Mouse (Mus musculus) MEL (cell line): Measurements from ENCODE around the gene Slc16a10. TPM values are rescaled to one million over a fixed set of nuclear protein-coding genes. Genes with fewer than 3 reads are reported as not detected.

Experiments used
- DNase-seq: peaks from one replicate; pipeline ENCODE4 v3.0.0; 2011; ENCODE audit warnings: low read depth, low spot score
- H3K27ac ChIP-seq: 2 replicates; pipeline ENCODE4 v1.5.1; 2012; ENCODE audit warnings: low read depth, mild to moderate bottlenecking, control low read depth, low read length, moderate library complexity; ENCODE audit not compliant: control insufficient read depth
- H3K27me3 ChIP-seq, 2 experiments: fragments of 150-350 bp in 1 of 2; sonication (generic) in 1 of 2; 2 replicates each; pipeline ENCODE4 v1.6.1; 2012; ENCODE audit warnings: low read length in 2 of 2, mild to moderate bottlenecking in 2 of 2, improper control_type of control experiment in 1 of 2, moderate library complexity in 1 of 2; ENCODE audit not compliant: insufficient read depth in 2 of 2, control insufficient read depth in 1 of 2
- H3K36me3 ChIP-seq, 2 experiments: 2 replicates each; pipeline ENCODE4 v1.6.1; 2012 to 2014; ENCODE audit warnings: low read length in 2 of 2, improper control_type of control experiment in 1 of 2, inconsistent platforms in 1 of 2, mild to moderate bottlenecking in 1 of 2; ENCODE audit not compliant: insufficient read depth in 2 of 2, control insufficient read depth in 1 of 2
- H3K4me1 ChIP-seq, 2 experiments: fragments of 150-350 bp in 1 of 2; sonication (generic) in 1 of 2; 2 replicates each; pipeline ENCODE4 v1.6.1; 2012; ENCODE audit warnings: low read length in 2 of 2, improper control_type of control experiment in 1 of 2, mild to moderate bottlenecking in 1 of 2; ENCODE audit not compliant: insufficient read depth in 2 of 2, control insufficient read depth in 1 of 2
- H3K4me3 ChIP-seq, 2 experiments: fragments of 150-350 bp in 1 of 2; sonication (generic) in 1 of 2; 2 replicates each; pipeline ENCODE4 v1.5.1; 2012; ENCODE audit warnings: low read depth in 2 of 2, low read length in 2 of 2, mild to moderate bottlenecking in 2 of 2, moderate library complexity in 2 of 2, control low read depth in 1 of 2, improper control_type of control experiment in 1 of 2; ENCODE audit not compliant: control insufficient read depth in 1 of 2, insufficient read depth in 1 of 2
- H3K79me2 ChIP-seq: 2 replicates; pipeline ENCODE4 v1.6.1; 2012; ENCODE audit warnings: mild to moderate bottlenecking, low read length, moderate library complexity; ENCODE audit not compliant: control insufficient read depth, poor library complexity, insufficient read depth
- H3K9ac ChIP-seq: 2 replicates; pipeline ENCODE4 v1.6.1; 2012; ENCODE audit warnings: low read depth, mild to moderate bottlenecking, control low read depth, low read length, moderate library complexity; ENCODE audit not compliant: control insufficient read depth, poor library complexity, severe bottlenecking
- H3K9me3 ChIP-seq: fragments of 150-350 bp; sonication (generic); replicated peaks from 2 replicates; pipeline ENCODE4 v1.6.1; 2012; ENCODE audit warnings: mild to moderate bottlenecking, low read length, improper control_type of control experiment, moderate library complexity; ENCODE audit not compliant: insufficient read depth
- BHLHE40 ChIP-seq: IDR thresholded peaks from 2 replicates; pipeline ENCODE4 v1.6.1; 2012; ENCODE audit warnings: low read depth, mild to moderate bottlenecking, inconsistent platforms, low read length, improper control_type of control experiment, borderline replicate concordance
- CHD1 ChIP-seq: IDR thresholded peaks from 2 replicates; pipeline ENCODE4 v1.6.1; 2012; ENCODE audit warnings: low read depth, mild to moderate bottlenecking, inconsistent platforms, low read length, improper control_type of control experiment
- CHD2 ChIP-seq: IDR thresholded peaks from 2 replicates; pipeline ENCODE4 v1.6.1; 2011; ENCODE audit warnings: low read length, improper control_type of control experiment
- CTCF ChIP-seq, 3 experiments: IDR thresholded peaks in 2 of 3; conservative IDR thresholded peaks in 1 of 3; 2 replicates each; pipeline ENCODE4 v1.5.1; 2011 to 2012; ENCODE audit warnings: low read length in 3 of 3, low read depth in 2 of 3, mild to moderate bottlenecking in 2 of 3, improper control_type of control experiment in 1 of 3, inconsistent platforms in 1 of 3, mixed read lengths in 1 of 3, moderate library complexity in 1 of 3; ENCODE audit not compliant: control insufficient read depth in 1 of 3, insufficient read depth in 1 of 3, poor library complexity in 1 of 3, severe bottlenecking in 1 of 3
- E2F4 ChIP-seq: IDR thresholded peaks from 2 replicates; pipeline ENCODE4 v1.6.1; 2011; ENCODE audit warnings: low read depth, low read length, improper control_type of control experiment, borderline replicate concordance
- ELF1 ChIP-seq: IDR thresholded peaks from 2 replicates; pipeline ENCODE4 v1.6.1; 2014; ENCODE audit warnings: low read depth, mild to moderate bottlenecking, inconsistent platforms, low read length, improper control_type of control experiment, moderate library complexity
- EP300 ChIP-seq, 2 experiments: IDR thresholded peaks; 2 replicates each; pipeline ENCODE4 v1.6.1; 2011; ENCODE audit warnings: improper control_type of control experiment in 2 of 2, low read length in 2 of 2, low read depth in 1 of 2, mild to moderate bottlenecking in 1 of 2
- ETS1 ChIP-seq: IDR thresholded peaks from 2 replicates; pipeline ENCODE4 v1.6.1; 2012; ENCODE audit warnings: low read depth, mild to moderate bottlenecking, inconsistent platforms, low read length, improper control_type of control experiment, moderate library complexity
- GABPA ChIP-seq: IDR thresholded peaks from 2 replicates; pipeline ENCODE4 v1.6.1; 2012; ENCODE audit warnings: low read depth, mild to moderate bottlenecking, inconsistent platforms, low read length, improper control_type of control experiment, moderate library complexity
- GATA1 ChIP-seq: IDR thresholded peaks from 2 replicates; pipeline ENCODE4 v1.6.1; 2011; ENCODE audit warnings: low read depth, low read length, improper control_type of control experiment
- HCFC1 ChIP-seq: IDR thresholded peaks from 2 replicates; pipeline ENCODE4 v1.6.1; 2012; ENCODE audit warnings: low read depth, mild to moderate bottlenecking, inconsistent platforms, low read length, improper control_type of control experiment, moderate library complexity
- KAT2A ChIP-seq: conservative IDR thresholded peaks from 2 replicates; pipeline ENCODE4 v1.6.1; 2012; ENCODE audit warnings: low read depth, low read length, improper control_type of control experiment, inconsistent platforms
- MAFK ChIP-seq: IDR thresholded peaks from 2 replicates; pipeline ENCODE4 v1.6.1; 2011; ENCODE audit warnings: low read depth, mild to moderate bottlenecking, low read length, improper control_type of control experiment, borderline replicate concordance
- MAX ChIP-seq: IDR thresholded peaks from 2 replicates; pipeline ENCODE4 v1.6.1; 2011; ENCODE audit warnings: low read length, improper control_type of control experiment
- MAZ ChIP-seq: IDR thresholded peaks from 2 replicates; pipeline ENCODE4 v1.6.1; 2012; ENCODE audit warnings: low read depth, mild to moderate bottlenecking, inconsistent platforms, low read length, improper control_type of control experiment
- MXI1 ChIP-seq: IDR thresholded peaks from 2 replicates; pipeline ENCODE4 v1.6.1; 2011; ENCODE audit warnings: mild to moderate bottlenecking, low read depth, low read length, improper control_type of control experiment
- MYB ChIP-seq: IDR thresholded peaks from 2 replicates; pipeline ENCODE4 v1.6.1; 2011; ENCODE audit warnings: mild to moderate bottlenecking, low read depth, low read length, improper control_type of control experiment
- MYC ChIP-seq: IDR thresholded peaks from 2 replicates; pipeline ENCODE4 v1.6.1; 2011; ENCODE audit warnings: low read depth, mild to moderate bottlenecking, low read length, improper control_type of control experiment, moderate library complexity
- NRF1 ChIP-seq: IDR thresholded peaks from 2 replicates; pipeline ENCODE4 v1.6.1; 2014; ENCODE audit warnings: low read depth, mild to moderate bottlenecking, inconsistent platforms, low read length, improper control_type of control experiment, moderate library complexity; ENCODE audit not compliant: poor library complexity, insufficient read depth, severe bottlenecking
- POLR2A ChIP-seq, 2 experiments: IDR thresholded peaks; 2 replicates each; pipeline ENCODE4 v1.6.1; 2011 to 2012; ENCODE audit warnings: low read length in 2 of 2, mild to moderate bottlenecking in 2 of 2, control low read depth in 1 of 2, improper control_type of control experiment in 1 of 2, low read depth in 1 of 2, moderate library complexity in 1 of 2; ENCODE audit not compliant: control insufficient read depth in 1 of 2, insufficient read depth in 1 of 2, poor library complexity in 1 of 2
- POLR2AphosphoS2 ChIP-seq: IDR thresholded peaks from 2 replicates; pipeline ENCODE4 v1.6.1; 2011; ENCODE audit warnings: low read length, improper control_type of control experiment
- POLR2AphosphoS5 ChIP-seq: IDR thresholded peaks from 2 replicates; pipeline ENCODE4 v1.6.1; 2012; ENCODE audit warnings: low read depth, borderline replicate concordance, mild to moderate bottlenecking, inconsistent platforms, low read length, moderate library complexity, mixed read lengths
- RAD21 ChIP-seq: IDR thresholded peaks from 2 replicates; pipeline ENCODE4 v1.6.1; 2011; ENCODE audit warnings: mild to moderate bottlenecking, low read depth, low read length, improper control_type of control experiment
- RCOR1 ChIP-seq: IDR thresholded peaks from 2 replicates; pipeline ENCODE4 v1.6.1; 2012; ENCODE audit warnings: low read depth, mild to moderate bottlenecking, inconsistent platforms, low read length, improper control_type of control experiment
- SIN3A ChIP-seq: IDR thresholded peaks from 2 replicates; pipeline ENCODE4 v1.6.1; 2012; ENCODE audit warnings: low read length, improper control_type of control experiment, inconsistent platforms
- SMC3 ChIP-seq: IDR thresholded peaks from 2 replicates; pipeline ENCODE4 v1.6.1; 2011; ENCODE audit warnings: low read depth, low read length, improper control_type of control experiment
- TAL1 ChIP-seq: IDR thresholded peaks from 2 replicates; pipeline ENCODE4 v1.6.1; 2012; ENCODE audit warnings: mild to moderate bottlenecking, inconsistent platforms, low read length, moderate library complexity, mixed read lengths
- TBP ChIP-seq: IDR thresholded peaks from 2 replicates; pipeline ENCODE4 v1.8.0; 2011; ENCODE audit warnings: low read depth, low read length, improper control_type of control experiment
- TCF12 ChIP-seq: IDR thresholded peaks from 2 replicates; pipeline ENCODE4 v1.6.1; 2014; ENCODE audit warnings: low read depth, mild to moderate bottlenecking, inconsistent platforms, low read length, improper control_type of control experiment, moderate library complexity
- UBTF ChIP-seq: IDR thresholded peaks from 2 replicates; pipeline ENCODE4 v1.6.1; 2012; ENCODE audit warnings: low read depth, mild to moderate bottlenecking, inconsistent platforms, low read length, improper control_type of control experiment, moderate library complexity, borderline replicate concordance; ENCODE audit not compliant: insufficient read depth
- USF1 ChIP-seq: IDR thresholded peaks from 2 replicates; pipeline ENCODE4 v1.6.1; 2014; ENCODE audit warnings: low read depth, mild to moderate bottlenecking, inconsistent platforms, low read length, improper control_type of control experiment, moderate library complexity
- USF2 ChIP-seq, 2 experiments: IDR thresholded peaks; 2 replicates each; pipeline ENCODE4 v1.6.1; 2011 to 2012; ENCODE audit warnings: improper control_type of control experiment in 2 of 2, low read length in 2 of 2, borderline replicate concordance in 1 of 2, inconsistent platforms in 1 of 2, low read depth in 1 of 2, mild to moderate bottlenecking in 1 of 2; ENCODE audit not compliant: insufficient read depth in 1 of 2
- ZC3H11A ChIP-seq: IDR thresholded peaks from 2 replicates; pipeline ENCODE4 v1.6.1; 2012; ENCODE audit warnings: low read depth, mild to moderate bottlenecking, inconsistent platforms, low read length, improper control_type of control experiment
- ZKSCAN1 ChIP-seq: IDR thresholded peaks from 2 replicates; pipeline ENCODE4 v1.6.1; 2012; ENCODE audit warnings: low read depth, mild to moderate bottlenecking, inconsistent platforms, low read length, improper control_type of control experiment, moderate library complexity
- ZMIZ1 ChIP-seq: IDR thresholded peaks from 2 replicates; pipeline ENCODE4 v1.6.1; 2012; ENCODE audit warnings: low read depth, mild to moderate bottlenecking, inconsistent platforms, low read length, improper control_type of control experiment, moderate library complexity
- ZNF384 ChIP-seq: IDR thresholded peaks from 2 replicates; pipeline ENCODE4 v1.6.1; 2012; ENCODE audit warnings: low read depth, mild to moderate bottlenecking, inconsistent platforms, low read length, improper control_type of control experiment
- polyA plus RNA-seq, 2 experiments: library from polyadenylated mRNA; stranded (reverse) in 1 of 2; unstranded in 1 of 2; fragments of >175 nt in 1 of 2; fragments of >200 nt in 1 of 2; gene quantifications; 2 replicates each; pipeline versions ENCODE4 v1.2.1 to v1.2.4; 2012; ENCODE audit warnings: low replicate concordance in 2 of 2, low read depth in 1 of 2; ENCODE audit not compliant: insufficient read length in 2 of 2, insufficient read depth in 1 of 2, missing spikeins in 1 of 2
- total RNA-seq: library from RNA; depleted of rRNA; stranded (reverse); fragments of 300-350 nt; gene quantifications from 2 replicates; pipeline ENCODE4 v1.2.3, GENCODE M21; 2012

Slc16a10 gene
- total and polyA plus RNA-seq, 3 experiments = 13.2 to 17.9 TPM; not detected in 1

DNA sequence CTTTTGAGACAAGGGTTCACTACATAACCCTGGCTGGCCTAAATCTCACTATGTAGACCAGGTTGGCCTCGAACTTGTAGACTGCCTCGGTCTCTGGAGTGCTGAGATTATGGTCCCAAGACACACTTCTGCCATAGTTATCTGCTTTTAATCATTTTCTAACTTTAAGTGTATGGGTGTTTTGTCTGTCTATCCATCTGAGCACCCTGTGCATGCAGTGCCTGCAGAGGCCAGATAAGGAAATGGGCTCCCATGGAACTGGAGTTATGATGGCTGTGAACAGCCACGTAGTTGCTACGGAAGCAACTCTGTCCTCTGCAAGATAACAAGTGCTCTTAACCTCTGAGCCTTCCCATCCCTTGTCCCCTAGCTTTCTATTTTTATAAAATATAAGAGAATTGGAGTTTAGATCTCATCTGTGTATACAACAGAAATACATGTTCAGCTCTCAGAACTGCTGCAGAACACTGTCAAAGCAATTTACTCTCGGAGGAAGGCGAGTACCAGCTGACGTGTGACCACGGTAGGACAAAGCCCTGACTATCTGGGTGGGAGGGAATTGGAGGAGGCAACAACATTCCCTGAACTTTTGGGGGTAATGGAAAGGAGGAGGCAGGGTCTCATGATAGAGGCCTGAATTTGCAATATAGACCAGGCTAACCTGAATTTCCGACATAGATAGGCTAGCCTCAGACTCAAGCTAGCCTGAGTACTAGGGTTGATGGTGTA lies 10.2 kb downstream of the Slc16a10 start:
- peaks cover 8 to 30% of the 10 kb centered on the region in 2 experiments for H3K4me1 ChIP-seq
- peaks cover 0 to 41% of the 10 kb centered on the region in 2 experiments; a peak in 2 of 4 replicates for H3K36me3 ChIP-seq
- H3K9me3 ChIP-seq = no peaks in the 10 kb centered on the region
- peak overlapping the region in 1 of 2 experiments; percentile 4; a peak in 1 of 4 replicates for H3K4me3 ChIP-seq
- peak overlapping the region; percentile 17 for H3K9ac ChIP-seq
- H3K27me3 ChIP-seq = no peaks in the 10 kb centered on the region
- peak overlapping the region; percentile 94 for H3K27ac ChIP-seq
- peaks cover 9% of the 10 kb centered on the region; the same call in 1 of the 2 replicates for H3K79me2 ChIP-seq
- DNase-seq = peak; percentile 97
- peak; percentile 66 for TF ChIP-seq HCFC1
- peak; percentile 62 for TF ChIP-seq TBP
- no peak for TF ChIP-seq CTCF (IDR thresholded peaks at IDR 0.05 in 2 of 3, conservative IDR thresholded peaks at IDR 0.05 in 1 of 3; ENCODE audit: control insufficient read depth in 1 of 3, insufficient read depth in 1 of 3, low read depth in 2 of 3, low read length in 3 of 3, poor library complexity in 1 of 3, severe bottlenecking in 1 of 3)
- TF ChIP-seq USF2 (IDR thresholded peaks at IDR 0.05; ENCODE audit: borderline replicate concordance in 1 of 2, insufficient read depth in 1 of 2, low read depth in 1 of 2, low read length in 2 of 2) = no peak
- peak; percentile 85; the same call in 1 of the 2 replicates for TF ChIP-seq MAFK
- TF ChIP-seq UBTF = no peak
- no peak for TF ChIP-seq E2F4
- peak; percentile 100 for TF ChIP-seq EP300 (IDR thresholded peaks at IDR 0.05; ENCODE audit: low read depth in 1 of 2, low read length in 2 of 2)
- TF ChIP-seq USF1 = no peak
- TF ChIP-seq SIN3A = peak; percentile 93
- no peak for TF ChIP-seq RAD21
- TF ChIP-seq MAX = no peak
- TF ChIP-seq MYC = peak; percentile 69
- no peak for TF ChIP-seq POLR2A (IDR thresholded peaks at IDR 0.05; ENCODE audit: control insufficient read depth in 1 of 2, insufficient read depth in 1 of 2, low read depth in 1 of 2, low read length in 2 of 2, poor library complexity in 1 of 2)
- TF ChIP-seq GABPA = no peak
- TF ChIP-seq MYB = peak; percentile 73; the same call in 1 of the 2 replicates
- no peak for TF ChIP-seq CHD1
- no peak for TF ChIP-seq MXI1
- TF ChIP-seq GATA1 = peak; percentile 100
- TF ChIP-seq TAL1 = peak; percentile 100
- TF ChIP-seq POLR2AphosphoS5 = 0 out of 2 replicates have a peak, but pooled peaks have one; percentile 23
- peak; percentile 62; the same call in 1 of the 2 replicates for TF ChIP-seq ELF1
- TF ChIP-seq RCOR1 = peak; percentile 99
- no peak for TF ChIP-seq ZKSCAN1
- peak; percentile 100 for TF ChIP-seq TCF12
- 0 out of 2 replicates have a peak, but pooled peaks have one; percentile 1 for TF ChIP-seq ZC3H11A
- peak; percentile 91 for TF ChIP-seq BHLHE40
- TF ChIP-seq CHD2 = no peak
- TF ChIP-seq ZNF384 = no peak
- TF ChIP-seq SMC3 = no peak
- TF ChIP-seq ZMIZ1 = peak; percentile 54; the same call in 1 of the 2 replicates
- no peak for TF ChIP-seq NRF1
- no peak for TF ChIP-seq KAT2A
- TF ChIP-seq ETS1 = peak; percentile 98
- TF ChIP-seq MAZ = no peak
- peak; percentile 66; the same call in 1 of the 2 replicates for TF ChIP-seq POLR2AphosphoS2
